Mouse (Mus musculus): Measurements from ENCODE around the gene Olfr611. TPM values are rescaled to one million over a fixed set of nuclear protein-coding genes. Genes with fewer than 3 reads are reported as not detected.
"Not testable (repeated sequence)": the region's sequence is repeated elsewhere in the genome, so short reads cannot be mapped to it uniquely, and the experiment has no call there.

Olfr611 gene
- total RNA-seq (2021) = not detected

DNA sequence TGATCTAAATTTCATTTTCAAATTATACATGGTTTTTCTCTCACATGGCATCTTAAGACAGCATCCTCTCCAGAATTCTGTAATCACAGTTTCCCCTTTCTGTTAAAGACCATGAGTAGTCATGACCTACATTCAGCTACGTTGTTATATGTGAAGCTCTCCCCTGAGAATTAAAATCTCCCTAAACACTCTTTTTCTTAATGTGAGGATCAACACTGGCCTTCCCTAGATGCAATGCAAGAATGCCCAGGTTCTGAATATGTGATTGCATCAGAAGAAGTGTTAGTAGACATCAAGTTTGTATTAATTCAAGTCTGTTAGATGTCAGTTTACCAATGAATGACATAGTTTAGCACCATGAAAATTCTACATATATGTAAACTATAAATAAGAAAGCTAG, at the start of gene Olfr611:
TSS of gene Olfr611 (minus strand) at position 101 of the 400 bp plus-strand sequence.
- intact Hi-C loops (cut with DNase I) = not testable (repeated sequence)

DNA sequence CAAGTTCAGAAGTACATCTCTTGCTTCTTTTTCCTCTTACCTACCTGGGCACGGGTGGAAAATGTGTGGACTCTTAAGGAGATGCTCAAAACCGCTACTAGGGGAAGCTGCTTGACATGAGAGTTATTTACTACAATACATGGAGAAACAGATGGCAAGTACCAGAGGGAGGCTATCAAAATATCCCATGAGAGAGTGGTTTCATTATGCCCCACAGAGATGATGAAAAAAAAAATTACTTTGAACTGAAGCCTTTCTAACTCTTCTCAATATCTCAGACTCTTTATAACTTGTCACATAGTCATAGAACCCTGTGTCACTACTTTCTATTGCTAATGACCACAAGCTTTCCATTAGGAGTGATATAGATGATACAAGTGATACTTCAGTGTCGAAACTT, 48.4 kb upstream of the Olfr611 start, which contains the start of gene Olfr616:
TSS of gene Olfr616 (minus strand) at position 101 of the 400 bp plus-strand sequence.
- DNase-seq (ENCODE audit: low spot score in 2 of 2) = no peak
- intact Hi-C loops (cut with DNase I) = no loop called here

More for the DNA sequence above, at the start of gene Olfr611:
- not testable (repeated sequence) for DNase-seq (ENCODE audit: low spot score in 2 of 2)

- DNase-seq (ENCODE audit: low spot score in 2 of 2) = no peak
- intact Hi-C loops (cut with DNase I) = no loop called here
Observed at GRCm38 (mm10) chr7:103555779-103556178, 35.1 kb upstream of the Olfr611 start, which contains the start of gene Olfr615. Gene Olfr615 (plus strand): TSS chr7:103556079.

DNA sequence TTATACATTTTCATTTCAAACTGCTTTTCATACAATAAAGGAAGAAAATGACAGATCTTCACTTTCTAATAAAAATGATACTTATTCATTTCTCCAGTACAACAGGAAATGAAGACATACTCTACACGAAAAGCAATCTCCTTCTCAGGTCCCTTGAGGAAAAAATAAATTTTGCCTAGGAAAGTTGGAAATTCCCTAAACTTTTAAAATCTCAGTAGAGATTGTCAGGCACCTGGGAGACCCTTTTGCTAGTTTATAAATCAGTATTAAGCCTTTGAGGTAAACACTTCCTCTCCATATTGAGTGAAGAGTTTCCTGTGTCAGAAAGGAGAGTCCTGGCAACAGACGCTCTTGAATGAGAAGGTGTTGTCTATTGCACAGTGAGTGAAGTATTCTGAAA, 27.1 kb upstream of the Olfr611 start, which contains the start of gene Olfr613:
TSS of gene Olfr613 (plus strand) at position 301 of the 400 bp plus-strand sequence.
- intact Hi-C loops (cut with DNase I) = no loop called here
- no peak for DNase-seq (ENCODE audit: low spot score in 2 of 2)

DNA sequence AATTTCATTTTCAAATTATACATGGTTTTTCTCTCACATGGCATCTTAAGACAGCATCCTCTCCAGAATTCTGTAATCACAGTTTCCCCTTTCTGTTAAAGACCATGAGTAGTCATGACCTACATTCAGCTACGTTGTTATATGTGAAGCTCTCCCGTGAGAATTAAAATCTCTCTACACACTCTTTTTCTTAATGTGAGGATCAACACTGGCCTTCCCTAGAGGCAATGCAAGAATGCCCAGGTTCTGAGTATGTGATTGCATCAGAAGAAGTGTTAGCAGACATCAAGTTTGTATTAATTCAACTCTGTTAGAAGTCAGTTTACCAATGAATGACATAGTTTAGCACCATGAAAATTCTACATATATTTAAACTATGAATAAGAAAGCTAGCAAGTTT, 22.0 kb upstream of the Olfr611 start, which contains the start of gene Olfr612:
TSS of gene Olfr612 (minus strand) at position 101 of the 400 bp plus-strand sequence.
- intact Hi-C loops (cut with DNase I); DNase-seq (ENCODE audit: low spot score in 2 of 2): not testable (repeated sequence)

DNA sequence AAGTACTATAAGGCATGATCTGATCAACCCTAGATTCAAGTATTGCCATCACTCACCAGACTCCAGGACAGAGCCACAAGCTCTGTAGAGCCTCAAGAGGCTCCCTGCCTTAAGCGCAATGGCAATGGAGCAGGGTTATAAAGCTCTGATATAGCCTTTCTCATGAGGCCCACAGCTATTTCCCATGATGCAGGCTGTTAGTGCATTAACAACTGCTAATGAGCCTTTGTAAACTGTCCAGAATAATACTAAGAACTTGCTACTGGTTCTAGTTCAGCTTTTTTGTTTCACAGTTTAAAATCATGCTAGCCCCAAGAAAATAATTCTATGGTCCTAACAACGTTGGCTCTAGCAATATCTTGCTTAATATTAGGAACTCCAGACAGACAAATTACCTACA, 8.6 kb downstream of the Olfr611 start, which contains the start of gene Olfr610:
TSS of gene Olfr610 (minus strand) at position 101 of the 400 bp plus-strand sequence.
- intact Hi-C loops (cut with DNase I) = no loop called here
- no peak for DNase-seq (ENCODE audit: low spot score in 2 of 2)

- intact Hi-C loops (cut with DNase I) = no loop called here
- no peak for DNase-seq (ENCODE audit: low spot score in 2 of 2)
Observed at GRCm38 (mm10) chr7:103497962-103498361, 22.7 kb downstream of the Olfr611 start, which contains the start of gene Olfr609. Gene Olfr609 (minus strand): TSS chr7:103498062.

- DNase-seq (ENCODE audit: low spot score in 2 of 2); intact Hi-C loops (cut with DNase I): not testable (repeated sequence)
Observed at GRCm38 (mm10) chr7:103477106-103477505, 43.5 kb downstream of the Olfr611 start.

- no peak for DNase-seq (ENCODE audit: low spot score in 2 of 2)
- intact Hi-C loops (cut with DNase I) = no loop called here
Observed at GRCm38 (mm10) chr7:103469577-103469976, 51.1 kb downstream of the Olfr611 start, which contains the start of gene Olfr608. Gene Olfr608 (plus strand): TSS chr7:103469877.

Other genes starting within 250 kb of the Olfr611 start
- gene Olfr596, start 215.2 kb downstream of the Olfr611 start, total RNA-seq (2021) = not detected
- gene Olfr597, start 204.5 kb downstream of the Olfr611 start, total RNA-seq (2021) = not detected
- not detected for gene Olfr598, start 197.3 kb downstream of the Olfr611 start, total RNA-seq (2021)
- gene Olfr599, start 184.9 kb downstream of the Olfr611 start, total RNA-seq (2021) = not detected
- not detected for gene Olfr600, start 171.2 kb downstream of the Olfr611 start, total RNA-seq (2021)
- gene Olfr601, start 158.2 kb downstream of the Olfr611 start, total RNA-seq (2021) = not detected
- not detected for gene Olfr603, start 134.7 kb downstream of the Olfr611 start, total RNA-seq (2021)
- not detected for gene Usp17lc, start 105.8 kb downstream of the Olfr611 start, total RNA-seq (2021)
- not detected for gene Olfr605, start 75.4 kb downstream of the Olfr611 start, total RNA-seq (2021)
- not detected for gene Olfr606, start 71.8 kb downstream of the Olfr611 start, total RNA-seq (2021)
- not detected for gene Olfr607, start 56.7 kb downstream of the Olfr611 start, total RNA-seq (2021)
- not detected for gene Olfr608, start 51.0 kb downstream of the Olfr611 start, total RNA-seq (2021)
- gene Olfr609, start 22.8 kb downstream of the Olfr611 start, total RNA-seq (2021) = not detected
- not detected for gene Olfr610, start 8.7 kb downstream of the Olfr611 start, total RNA-seq (2021)
- not detected for gene Olfr612, start 21.9 kb upstream of the Olfr611 start, total RNA-seq (2021)
- not detected for gene Olfr613, start 27.2 kb upstream of the Olfr611 start, total RNA-seq (2021)
- not detected for gene Olfr615, start 35.2 kb upstream of the Olfr611 start, total RNA-seq (2021)
- gene Olfr616, start 48.3 kb upstream of the Olfr611 start, total RNA-seq (2021) = not detected
- not detected for gene Olfr617, start 52.2 kb upstream of the Olfr611 start, total RNA-seq (2021)
- gene Olfr618, start 69.3 kb upstream of the Olfr611 start, total RNA-seq (2021) = not detected
- gene Olfr619, start 79.7 kb upstream of the Olfr611 start, total RNA-seq (2021) = not detected
- gene Olfr620, start 91.7 kb upstream of the Olfr611 start, total RNA-seq (2021) = not detected
- gene Olfr622, start 121.9 kb upstream of the Olfr611 start, total RNA-seq (2021) = not detected
- gene Olfr623, start 142.9 kb upstream of the Olfr611 start, total RNA-seq (2021) = not detected
- under 1 TPM in 1 of 2 experiments, not detected in 1; 0.07 TPM for gene Olfr624, start 150.3 kb upstream of the Olfr611 start, total RNA-seq (2021)
- gene Olfr625-ps1, start 161.9 kb upstream of the Olfr611 start, total RNA-seq (2021) = not detected
- not detected for gene Olfr243, start 193.8 kb upstream of the Olfr611 start, total RNA-seq (2021)
- gene Olfr628, start 209.5 kb upstream of the Olfr611 start, total RNA-seq (2021) = not detected
- gene Olfr629, start 224.1 kb upstream of the Olfr611 start, total RNA-seq (2021) = not detected
- gene Olfr630, start 236.5 kb upstream of the Olfr611 start, total RNA-seq (2021) = not detected

Measured in left cerebral cortex, postnatal 36 days (tissue).